Mouse (Mus musculus) ES-Bruce4 (cell line): ENCODE measurements around the gene Glrx2.

Experiments
- CTCF ChIP-seq: IDR thresholded peaks from one replicate; pipeline ENCODE4 v1.8.1; 2011; ENCODE audit warnings: low read depth, low read length
- EP300 ChIP-seq: IDR thresholded peaks from 2 replicates; pipeline ENCODE4 v1.6.1; 2011; ENCODE audit warnings: low read depth, low read length; ENCODE audit not compliant: insufficient read depth
- POLR2A ChIP-seq: IDR thresholded peaks from one replicate; pipeline ENCODE4 v1.8.1; 2011; ENCODE audit warnings: low read length; ENCODE audit not compliant: insufficient read depth

DNA sequence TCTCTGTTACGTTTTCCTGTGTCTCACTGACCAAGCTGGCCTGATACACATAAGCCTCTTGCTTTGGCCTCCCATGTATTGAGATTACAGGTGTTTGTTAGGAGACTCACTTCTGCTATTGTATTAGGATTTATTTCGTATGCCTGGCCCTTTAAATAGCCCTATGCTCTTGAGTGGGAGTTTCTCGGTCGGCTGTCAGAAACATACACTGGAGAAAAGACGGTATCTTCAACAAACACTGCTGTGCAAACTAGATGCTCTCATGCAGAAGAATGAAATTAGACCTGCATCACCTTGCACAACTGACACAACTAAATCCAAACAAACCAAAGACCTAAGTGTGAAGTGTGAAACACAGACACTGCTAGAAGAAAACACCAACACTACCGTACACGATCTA, 56.9 kb downstream of the Glrx2 start:
- TF ChIP-seq CTCF (no peak), EP300 (no peak), POLR2A (no peak)
